Mouse (Mus musculus): ENCODE results near the gene Rfx7.
"Not testable (repeated sequence)": the region's sequence is repeated elsewhere in the genome, so short reads cannot be mapped to it uniquely, and the experiment has no call there.

Gene Rfx7

GRCm38 (mm10) chr9:72666352-72667021 lies 134.4 kb downstream of the Rfx7 start:
- not testable (repeated sequence) for DNase-seq

- DNase-seq: peak; percentile 14
Measured at GRCm38 (mm10) chr9:72667126-72667525, 135.1 kb downstream of the Rfx7 start.

GRCm38 (mm10) chr9:72669383-72669782 lies 137.3 kb downstream of the Rfx7 start:
- DNase-seq: no peak

- peak; percentile 79 for DNase-seq
Measured at GRCm38 (mm10) chr9:72672361-72672760, 140.3 kb downstream of the Rfx7 start.
